Mouse (Mus musculus): ENCODE measurements around the gene Pkd2l1.

- TF ChIP-seq CTCF (IDR thresholded peaks at IDR 0.05; ENCODE audit: control insufficient read depth, insufficient read depth, low read length) (no peak), POLR2A (IDR thresholded peaks at IDR 0.05; ENCODE audit: borderline replicate concordance, control insufficient read depth, low read depth, low read length) (peak; percentile 93; the same call in 1 of the 2 replicates)
Observed at GRCm38 (mm10) chr19:44106831-44107660, 85.2 kb downstream of the Pkd2l1 start, which contains the start of gene Chuk.

All from bone marrow, adult 2 months (tissue).